Mouse (Mus musculus) frontal cortex, adult 2 months (tissue): ENCODE results near the gene Prmt7. TPM values are rescaled to one million over a fixed set of nuclear protein-coding genes. Genes with fewer than 3 reads are reported as not detected.

ENCODE experiments used
- DNase-seq, 2 experiments: peaks; one replicate each; pipeline ENCODE4 v3.0.0; 2022; ENCODE audit warnings: low spot score in 1 of 2; ENCODE audit errors: extremely low spot score in 1 of 2
- polyA plus RNA-seq: library from polyadenylated mRNA; depleted of rRNA; stranded (reverse); fragments of >200 nt; gene quantifications from 2 replicates; pipeline ENCODE4 v1.2.3, GENCODE M21; 2012; rRNA removed

The Prmt7 gene
- polyA plus RNA-seq: 28.3 and 33.4 TPM in 2 replicates

- DNase-seq: peak; percentile 91 to 97
Measured at GRCm38 (mm10) chr8:106210821-106211345, at the start of gene Prmt7, which contains the start of gene Slc7a6os. Prmt7 (plus strand) TSS chr8:106210936. Slc7a6os (minus strand) TSS chr8:106210935.

- no peak for DNase-seq
Measured at GRCm38 (mm10) chr8:106163251-106163650, 47.5 kb upstream of the Prmt7 start.

GRCm38 (mm10) chr8:106165460-106165859 lies 45.3 kb upstream of the Prmt7 start:
- DNase-seq: peak; percentile 50 to 87

GRCm38 (mm10) chr8:106168356-106169016 lies 42.2 kb upstream of the Prmt7 start, which contains the start of gene Slc7a6:
Slc7a6 (plus strand) TSS chr8:106168857.
- DNase-seq: peak; percentile 55 to 90

- peak in 1 of 2 experiments; percentile 40 for DNase-seq
Measured at GRCm38 (mm10) chr8:106169017-106169933, 41.5 kb upstream of the Prmt7 start.

- no peak for DNase-seq
Measured at GRCm38 (mm10) chr8:106169934-106170480, 40.7 kb upstream of the Prmt7 start.

- DNase-seq: no peak
Measured at GRCm38 (mm10) chr8:106173566-106173965, 37.2 kb upstream of the Prmt7 start.

GRCm38 (mm10) chr8:106176891-106177290 lies 33.8 kb upstream of the Prmt7 start:
- DNase-seq: no peak

- DNase-seq: no peak
Measured at GRCm38 (mm10) chr8:106177594-106177993, 33.1 kb upstream of the Prmt7 start.

- no peak for DNase-seq
Measured at GRCm38 (mm10) chr8:106178428-106178827, 32.3 kb upstream of the Prmt7 start.

- no peak for DNase-seq
Measured at GRCm38 (mm10) chr8:106185628-106186270, 25.0 kb upstream of the Prmt7 start.

GRCm38 (mm10) chr8:106186394-106186793 lies 24.3 kb upstream of the Prmt7 start:
- no peak for DNase-seq

- DNase-seq: no peak
Measured at GRCm38 (mm10) chr8:106189162-106189561, 21.6 kb upstream of the Prmt7 start.

GRCm38 (mm10) chr8:106191639-106192038 lies 19.1 kb upstream of the Prmt7 start:
- DNase-seq: no peak

- DNase-seq: no peak
Measured at GRCm38 (mm10) chr8:106193162-106193561, 17.6 kb upstream of the Prmt7 start.

GRCm38 (mm10) chr8:106194062-106194461 lies 16.7 kb upstream of the Prmt7 start:
- DNase-seq: no peak

GRCm38 (mm10) chr8:106198741-106199140 lies 12.0 kb upstream of the Prmt7 start:
- DNase-seq: peak in 1 of 2 experiments; percentile 47

GRCm38 (mm10) chr8:106199596-106199995 lies 11.1 kb upstream of the Prmt7 start:
- peak in 1 of 2 experiments; percentile 30 for DNase-seq

- DNase-seq: peak in 1 of 2 experiments; percentile 31
Measured at GRCm38 (mm10) chr8:106210035-106210731, 553 bp upstream of the Prmt7 start.

- DNase-seq: no peak
Measured at GRCm38 (mm10) chr8:106211421-106211820, 685 bp downstream of the Prmt7 start.
